Mouse (Mus musculus) adrenal gland, postnatal 25 days (tissue): ENCODE measurements at regions not wholly inside any gene's neighbourhood (a gene's known extent, or its start where the extent isn't known, plus 50 kb on each side); places are given as distances from the start of the nearest gene placed in this dataset.
"Not testable (repeated sequence)": the region's sequence is repeated elsewhere in the genome, so short reads cannot be mapped to it uniquely, and the experiment has no call there.

Experiments used
- DNase-seq: peaks from one replicate; pipeline ENCODE4 v3.0.0; 2021; ENCODE audit warnings: mixed read lengths

- no peak for DNase-seq
Observed at GRCm38 (mm10) chr6:41225382-41225781, 76.7 kb upstream of the Try4 start.

GRCm38 (mm10) chr6:41218415-41218814, 83.7 kb upstream of the Try4 start:
- DNase-seq: no peak

GRCm38 (mm10) chr6:41215857-41216256, 86.2 kb upstream of the Try4 start:
- no peak for DNase-seq

- DNase-seq: no peak
Observed at GRCm38 (mm10) chr6:41205864-41206263, 96.2 kb upstream of the Try4 start.

GRCm38 (mm10) chr6:41202882-41203281, 99.2 kb upstream of the Try4 start:
- no peak for DNase-seq

GRCm38 (mm10) chr6:41202302-41202701, 99.8 kb upstream of the Try4 start:
- DNase-seq: no peak

- no peak for DNase-seq
Observed at GRCm38 (mm10) chr6:41194464-41194863, 107.6 kb upstream of the Try4 start.

GRCm38 (mm10) chr6:41191734-41192326, 110.2 kb upstream of the Try4 start:
- no peak for DNase-seq

GRCm38 (mm10) chr6:41188910-41189309, 113.2 kb upstream of the Try4 start:
- no peak for DNase-seq

GRCm38 (mm10) chr6:41187966-41188365, 114.1 kb upstream of the Try4 start:
- DNase-seq: no peak

GRCm38 (mm10) chr6:41178896-41179295, 123.2 kb upstream of the Try4 start:
- DNase-seq: no peak

GRCm38 (mm10) chr6:41178019-41178418, 124.0 kb upstream of the Try4 start:
- no peak for DNase-seq

- DNase-seq: no peak
Observed at GRCm38 (mm10) chr6:41177152-41177551, 124.9 kb upstream of the Try4 start.

GRCm38 (mm10) chr6:41176034-41176433, 126.0 kb upstream of the Try4 start:
- DNase-seq: no peak

GRCm38 (mm10) chr6:41163491-41163890, 128.2 kb upstream of the 2210010C04Rik start:
- DNase-seq: no peak

GRCm38 (mm10) chr6:41161693-41162092, 126.4 kb upstream of the 2210010C04Rik start:
- DNase-seq: no peak

- no peak for DNase-seq
Observed at GRCm38 (mm10) chr6:41152101-41152500, 116.8 kb upstream of the 2210010C04Rik start.

GRCm38 (mm10) chr6:41151542-41151941, 116.2 kb upstream of the 2210010C04Rik start:
- no peak for DNase-seq

GRCm38 (mm10) chr6:41140916-41141315, 105.6 kb upstream of the 2210010C04Rik start:
- no peak for DNase-seq

GRCm38 (mm10) chr6:41137401-41137777, 102.1 kb upstream of the 2210010C04Rik start:
- not testable (repeated sequence) for DNase-seq

- DNase-seq: no peak
Observed at GRCm38 (mm10) chr6:41136717-41137400, 101.5 kb upstream of the 2210010C04Rik start.

GRCm38 (mm10) chr6:41135160-41135559, 99.9 kb upstream of the 2210010C04Rik start:
- DNase-seq: no peak

- no peak for DNase-seq
Observed at GRCm38 (mm10) chr6:41129906-41130305, 94.6 kb upstream of the 2210010C04Rik start.

- no peak for DNase-seq
Observed at GRCm38 (mm10) chr6:41127816-41128215, 92.5 kb upstream of the 2210010C04Rik start.
